18 mouse cellular contexts compared by ENCODE assay signal in genomic region chr10:15441216-15441615, GRCm38 (mm10).
"Had no signal": no experiment of that assay in that cellular context is flagged by ENCODE, and none has a peak within 500 bp of the region (broad histone marks: within the 10 kb centered on the region; RNA-seq: fewer than 3 reads in every experiment).

No protein-coding gene starts in this region.

- H3K4me3 ChIP-seq: liver, embryonic 13.5 days; liver, embryonic 15.5 days; lung, embryonic 15.5 days; megakaryocyte, embryonic 14.5 days; midbrain, embryonic 13.5 days; neural tube, embryonic 12.5 days; stomach, embryonic 15.5 days had no signal

- H3K9me3 ChIP-seq: liver, embryonic 13.5 days; liver, embryonic 15.5 days; lung, embryonic 15.5 days; megakaryocyte, embryonic 14.5 days; midbrain, embryonic 13.5 days; neural tube, embryonic 12.5 days; stomach, embryonic 15.5 days had no signal

- H3K36me3 ChIP-seq: liver, embryonic 13.5 days; liver, embryonic 15.5 days; lung, embryonic 15.5 days; midbrain, embryonic 13.5 days; neural tube, embryonic 12.5 days; stomach, embryonic 15.5 days had no signal

- H3K4me2 ChIP-seq: liver, embryonic 13.5 days; liver, embryonic 15.5 days; lung, embryonic 15.5 days; midbrain, embryonic 13.5 days; neural tube, embryonic 12.5 days; stomach, embryonic 15.5 days had no signal

- H3K27me3 ChIP-seq: liver, embryonic 13.5 days; liver, embryonic 15.5 days; lung, embryonic 15.5 days; megakaryocyte, embryonic 14.5 days; midbrain, embryonic 13.5 days; neural tube, embryonic 12.5 days; stomach, embryonic 15.5 days had no signal

- H3K27ac ChIP-seq: liver, embryonic 13.5 days; liver, embryonic 15.5 days; lung, embryonic 15.5 days; macrophage; midbrain, embryonic 13.5 days; neural tube, embryonic 12.5 days; stomach, embryonic 15.5 days; stomach, postnatal 0 days had no signal

- H3K4me1 ChIP-seq: liver, embryonic 13.5 days; liver, embryonic 15.5 days; lung, embryonic 15.5 days; megakaryocyte, embryonic 14.5 days; midbrain, embryonic 13.5 days; neural tube, embryonic 12.5 days; stomach, embryonic 15.5 days had no signal

- H3K9ac ChIP-seq: liver, embryonic 13.5 days; liver, embryonic 15.5 days; liver, postnatal 0 days; lung, embryonic 15.5 days; midbrain, embryonic 13.5 days; neural tube, embryonic 12.5 days; stomach, embryonic 15.5 days had no signal

- DNase-seq: liver, embryonic 13.5 days; liver, postnatal 0 days; lung, adult 2 months; lung, postnatal 14 days; lung, postnatal 36 days; right cerebral cortex, postnatal 14 days; thymus, adult 2 months; thymus, postnatal 25 days; thymus, postnatal 4 days had no signal

- ATAC-seq: liver, postnatal 0 days; lung, postnatal 0 days; midbrain, embryonic 13.5 days had no signal
